Mouse (Mus musculus): ENCODE data around the gene Scrn3.

Gene Scrn3

DNA sequence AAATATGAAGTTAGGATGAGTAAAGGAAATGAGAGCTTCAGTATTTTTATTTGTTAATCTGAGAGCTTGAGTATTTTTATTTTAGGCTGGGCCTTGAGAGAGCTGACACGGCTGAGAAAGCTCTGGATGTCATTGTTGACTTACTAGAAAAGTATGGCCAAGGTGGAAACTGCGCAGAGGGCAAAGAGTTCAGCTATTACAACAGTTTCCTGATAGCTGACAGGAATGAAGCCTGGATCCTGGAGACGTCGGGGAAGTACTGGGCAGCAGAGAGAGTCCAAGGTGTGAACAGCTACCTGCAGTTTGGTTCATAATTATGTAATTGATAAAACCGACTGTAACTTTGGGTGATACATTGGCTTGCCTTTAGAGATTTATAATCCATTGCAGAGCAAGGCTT, 6.8 kb downstream of the Scrn3 start:
- DNase-seq, result no peak

DNA sequence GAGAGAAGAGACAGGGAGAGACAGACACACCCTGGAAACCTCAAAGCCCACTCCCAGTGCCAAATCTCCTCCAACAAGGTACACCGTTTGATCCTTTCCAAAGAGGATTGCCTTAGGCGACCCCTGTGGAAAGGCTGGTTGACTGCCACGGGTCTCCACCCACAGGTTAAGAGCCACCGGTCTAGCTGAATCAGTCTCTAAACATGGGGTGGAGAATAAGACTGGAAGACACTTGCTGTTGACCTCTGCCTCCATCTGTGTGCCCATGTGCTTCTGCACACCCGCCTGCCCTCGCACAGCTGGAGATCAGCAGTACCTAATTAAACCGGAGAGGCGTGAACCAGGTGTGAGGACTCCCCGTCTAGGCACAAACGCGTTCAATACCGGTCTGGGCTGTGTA, 10.6 kb downstream of the Scrn3 start:
- no peak for DNase-seq

DNA sequence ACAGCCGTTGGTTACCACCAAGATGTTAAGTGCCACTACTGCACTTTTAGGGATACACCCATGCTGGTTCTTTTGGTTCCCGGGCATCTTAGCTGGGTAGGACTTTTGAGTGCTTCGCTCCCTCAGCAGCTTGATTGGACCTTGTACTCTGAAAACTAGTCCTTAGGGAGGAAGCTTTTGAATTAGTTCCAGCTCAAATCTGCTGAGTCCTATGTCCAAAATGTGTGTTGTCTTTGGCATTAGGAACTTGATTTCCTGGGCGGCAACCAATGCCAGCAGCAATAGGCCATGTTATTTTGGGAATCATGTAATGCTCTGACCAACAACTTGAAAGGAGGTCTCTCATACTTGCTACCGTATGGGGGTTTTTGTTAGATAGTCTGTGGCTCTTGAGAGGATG, 13.5 kb downstream of the Scrn3 start:
- peak; percentile 88 for DNase-seq

DNA sequence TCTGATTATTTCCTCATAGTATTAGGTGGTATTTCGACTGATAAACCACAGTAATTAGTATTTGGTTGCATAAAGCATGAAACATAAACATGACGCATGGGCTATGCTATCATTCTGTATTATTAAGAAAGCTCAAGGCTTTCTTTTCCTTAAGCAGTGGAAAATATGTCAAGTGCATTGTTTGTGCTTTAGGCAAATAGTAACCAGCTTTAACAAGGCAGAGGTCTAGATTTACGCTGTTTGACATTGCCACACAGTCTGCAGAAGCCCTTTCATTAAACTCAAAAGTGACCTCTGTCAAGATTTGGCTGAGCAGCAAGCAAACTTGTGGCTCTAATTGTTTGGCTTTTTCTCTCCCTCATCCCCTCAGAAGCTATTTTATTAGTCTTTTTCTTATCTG, 23.5 kb downstream of the Scrn3 start:
- DNase-seq, result no peak

DNA sequence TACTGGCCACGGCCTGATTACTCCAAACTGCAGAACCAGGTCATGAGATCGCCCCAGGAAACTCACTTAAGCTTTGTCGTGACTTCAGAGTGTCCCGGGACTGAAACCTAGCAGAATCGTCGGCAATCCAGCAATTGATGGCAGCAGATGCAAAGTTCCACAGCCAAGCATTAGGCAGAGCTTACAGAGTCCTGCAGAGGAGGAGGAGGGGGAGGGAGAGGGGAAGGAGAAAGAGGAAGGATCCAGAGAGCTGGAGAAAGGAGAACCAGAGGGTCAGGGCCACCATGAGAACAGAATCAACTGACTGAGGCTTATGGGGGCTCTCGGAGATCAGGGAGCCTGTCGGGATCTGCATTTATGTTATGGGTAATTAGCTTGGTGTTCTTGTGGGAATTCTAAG, 26.0 kb downstream of the Scrn3 start:
- no peak for DNase-seq

GRCm38 (mm10) chr2:73343701-73344100, 31.3 kb downstream of the Scrn3 start:
- DNase-seq, result no peak

DNA sequence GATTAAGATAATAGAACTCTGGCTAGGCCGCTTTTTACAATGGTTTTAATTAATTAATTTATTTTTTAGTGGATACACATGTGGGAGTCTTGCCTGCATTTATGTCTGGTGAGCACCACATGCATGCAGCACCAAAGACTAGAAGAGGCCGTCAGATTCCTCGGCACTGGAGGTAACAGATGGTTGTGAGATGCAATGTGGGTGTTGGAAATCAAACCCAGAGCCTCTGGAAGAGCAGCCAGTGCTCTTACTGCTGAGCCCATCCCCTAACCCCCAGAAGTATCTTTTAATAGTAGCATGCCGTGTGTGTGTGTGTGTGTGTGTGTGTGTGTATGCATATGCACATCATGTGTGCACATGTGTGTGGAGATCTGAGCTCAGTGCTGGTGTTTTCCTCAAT, 32.8 kb downstream of the Scrn3 start:
- no peak for DNase-seq

DNA sequence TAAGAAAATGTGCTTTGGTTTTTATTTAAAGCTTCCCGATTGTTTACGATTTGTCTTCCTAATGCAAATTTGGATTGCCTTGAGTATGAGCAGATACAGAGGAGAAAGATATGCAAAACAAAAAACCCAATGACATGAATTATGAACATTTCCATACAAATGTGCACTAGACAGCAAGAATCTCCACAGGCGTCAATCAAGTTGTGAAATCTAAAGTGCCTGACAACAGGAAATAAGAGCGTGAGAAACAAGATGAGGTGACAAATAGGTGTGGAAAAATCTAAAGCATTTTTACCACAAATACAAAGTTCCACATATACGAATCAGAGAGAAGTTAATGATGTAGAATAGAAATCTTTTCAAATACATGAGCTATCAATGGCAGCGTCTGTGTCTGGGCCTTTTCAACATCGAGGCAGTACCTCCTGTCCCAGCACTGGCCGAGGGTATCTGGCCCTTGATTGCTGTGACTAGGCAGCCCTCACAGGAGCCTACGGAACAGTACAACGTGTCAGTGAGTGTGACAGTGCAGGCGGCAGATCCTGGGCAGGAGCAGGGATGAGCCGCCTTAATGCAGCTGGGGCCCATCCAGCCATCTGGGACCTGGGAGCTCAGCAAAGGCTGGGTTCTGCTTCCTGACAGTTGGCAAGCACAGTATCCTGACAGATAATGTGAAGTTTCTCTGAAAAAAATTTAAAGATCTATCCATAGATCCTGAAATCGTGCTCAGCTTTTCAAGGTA, 34.1 kb downstream of the Scrn3 start:
- DNase-seq, result no peak

GRCm38 (mm10) chr2:73347136-73347535, 34.7 kb downstream of the Scrn3 start:
- no peak for DNase-seq

DNA sequence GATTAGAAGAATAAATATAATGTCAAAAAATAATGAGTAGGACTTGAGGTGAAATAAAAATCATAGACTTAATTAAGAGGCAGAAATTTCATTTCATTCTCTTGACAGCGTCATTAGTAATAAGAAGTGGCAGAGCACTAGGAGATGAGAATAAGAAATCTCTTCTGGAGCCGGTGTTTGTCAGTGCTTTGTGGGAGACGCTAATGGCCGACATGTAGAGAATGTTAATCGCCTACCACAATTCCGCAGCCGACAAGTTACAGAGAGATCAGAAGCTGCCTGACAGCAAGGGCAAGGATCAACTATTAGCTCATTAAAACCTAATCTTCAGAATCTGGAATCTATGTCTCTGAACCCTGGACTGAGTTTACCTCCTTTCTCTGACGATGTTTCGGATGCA, 35.4 kb downstream of the Scrn3 start:
- DNase-seq, result no peak

DNA sequence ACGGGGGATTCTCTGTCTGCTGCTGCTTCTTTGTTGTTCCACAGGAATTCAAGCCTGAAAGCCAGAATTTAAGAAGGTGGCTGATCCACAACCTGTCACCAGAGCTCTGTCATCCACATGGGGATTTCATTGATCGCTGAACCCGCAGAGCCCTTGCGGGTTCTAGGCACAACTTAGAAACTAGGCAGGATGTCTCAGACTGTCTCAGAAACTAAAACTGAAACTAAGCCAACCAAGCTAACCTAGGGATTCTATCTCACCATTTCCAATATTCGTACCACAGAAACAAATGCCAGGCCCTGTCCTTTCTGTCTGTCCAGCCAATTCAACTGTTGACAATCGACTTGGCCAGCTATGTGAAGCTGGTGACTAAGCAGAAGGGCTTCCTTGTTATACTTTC, 35.8 kb downstream of the Scrn3 start:
- no peak for DNase-seq

- DNase-seq, result peak; percentile 6
Measured at GRCm38 (mm10) chr2:73351496-73351895, 39.1 kb downstream of the Scrn3 start.

DNA sequence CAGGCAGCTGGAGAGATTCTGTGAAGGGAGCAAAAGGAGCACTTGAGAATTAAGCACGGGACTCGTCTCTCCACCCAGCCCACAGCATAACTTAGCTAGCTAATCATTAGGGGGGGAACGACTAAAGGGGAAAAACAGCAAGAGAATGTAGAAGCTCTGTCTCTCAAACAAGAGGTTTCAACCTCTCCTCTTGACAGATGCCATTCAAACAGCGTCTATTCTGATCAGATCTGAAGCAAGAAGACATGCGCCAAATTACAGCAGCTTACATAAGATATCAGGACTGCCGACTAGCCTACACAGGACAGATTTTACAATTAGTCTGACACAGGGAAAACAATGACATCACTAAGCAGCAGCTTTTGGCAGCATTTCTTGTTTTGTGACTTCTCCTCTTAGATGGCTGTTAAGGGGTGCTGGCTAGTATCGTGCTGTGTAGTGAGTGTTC, 39.5 kb downstream of the Scrn3 start:
- DNase-seq, result peak; percentile 26

GRCm38 (mm10) chr2:73357004-73357403, 44.6 kb downstream of the Scrn3 start:
- no peak for DNase-seq

DNA sequence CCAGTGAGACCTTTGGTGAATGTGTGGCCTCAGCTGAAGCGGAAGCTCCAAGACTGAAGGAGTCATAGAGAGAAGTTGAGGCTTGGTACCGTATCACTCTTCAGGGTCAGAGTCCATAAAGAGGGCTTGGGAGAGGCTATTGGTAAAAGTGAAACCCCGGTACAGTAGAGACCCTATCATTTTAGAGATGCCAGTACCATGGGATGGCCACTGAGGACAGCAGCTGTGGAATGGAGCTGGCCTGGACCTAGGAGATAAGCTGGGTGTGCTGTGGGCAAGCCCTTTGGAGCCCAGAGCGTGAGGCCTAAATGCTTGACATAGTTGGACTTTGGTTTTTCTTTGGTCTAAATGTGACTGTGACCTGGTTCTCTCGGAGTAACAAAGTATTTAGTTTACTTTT, 47.5 kb downstream of the Scrn3 start:
- DNase-seq, result peak; percentile 53

GRCm38 (mm10) chr2:73360536-73360935, 48.1 kb downstream of the Scrn3 start:
- DNase-seq, result no peak

DNA sequence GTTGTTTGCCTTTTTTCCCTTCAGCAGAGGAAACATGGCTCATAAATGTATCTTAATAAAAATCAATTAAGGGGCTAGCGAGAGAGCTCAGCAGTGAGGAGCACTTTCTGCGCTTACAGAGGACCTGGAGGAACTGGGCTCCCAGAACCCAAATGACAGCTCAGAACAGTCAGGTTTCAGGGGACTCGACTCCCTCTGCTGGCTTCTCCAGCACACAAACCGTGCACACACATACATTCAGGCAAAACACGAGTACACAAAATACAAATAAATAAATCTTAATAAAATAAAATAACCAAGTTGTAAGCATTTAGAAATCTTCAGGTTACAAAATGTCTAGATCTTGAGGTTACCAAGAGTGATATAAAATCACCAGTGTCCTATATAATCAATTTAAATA, 51.0 kb downstream of the Scrn3 start:
- DNase-seq, result no peak

DNA sequence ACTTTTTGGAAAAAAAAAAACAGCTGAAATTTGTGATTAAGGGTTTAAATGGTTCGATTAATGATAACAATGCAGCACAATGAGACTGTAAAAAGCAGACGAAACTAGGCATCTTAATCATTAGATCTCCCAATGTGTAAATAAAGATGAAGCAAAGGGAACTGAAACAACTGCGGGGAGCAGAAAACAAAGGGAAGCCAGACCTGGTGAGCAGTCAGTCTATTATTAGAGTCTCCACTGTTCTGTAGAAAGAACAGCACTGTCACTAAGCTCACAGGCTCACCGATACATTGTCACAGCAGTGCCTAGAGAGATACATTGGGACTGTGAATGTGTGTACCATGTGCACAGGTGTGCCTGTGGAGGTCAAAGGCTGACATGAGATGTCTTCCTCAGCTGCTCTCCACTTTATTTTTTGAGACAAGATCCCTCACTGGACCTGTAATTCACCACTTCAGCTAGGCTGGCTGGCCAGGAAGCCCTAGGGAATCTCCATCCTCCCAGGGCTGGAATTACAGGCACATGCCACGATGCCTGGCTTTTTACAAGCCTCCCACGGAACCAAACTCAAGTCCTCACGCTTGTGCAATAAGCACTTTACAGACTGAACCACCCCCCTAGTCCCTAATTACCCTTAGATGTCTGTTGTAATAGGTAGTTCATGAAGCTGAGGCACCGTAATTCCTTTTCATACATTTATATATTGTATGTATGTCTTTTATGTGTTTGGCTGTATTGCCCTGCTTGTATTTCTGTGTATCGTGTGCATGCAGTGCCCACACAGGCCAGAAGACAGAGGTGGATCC, 59.3 kb downstream of the Scrn3 start:
- no peak for DNase-seq

DNA sequence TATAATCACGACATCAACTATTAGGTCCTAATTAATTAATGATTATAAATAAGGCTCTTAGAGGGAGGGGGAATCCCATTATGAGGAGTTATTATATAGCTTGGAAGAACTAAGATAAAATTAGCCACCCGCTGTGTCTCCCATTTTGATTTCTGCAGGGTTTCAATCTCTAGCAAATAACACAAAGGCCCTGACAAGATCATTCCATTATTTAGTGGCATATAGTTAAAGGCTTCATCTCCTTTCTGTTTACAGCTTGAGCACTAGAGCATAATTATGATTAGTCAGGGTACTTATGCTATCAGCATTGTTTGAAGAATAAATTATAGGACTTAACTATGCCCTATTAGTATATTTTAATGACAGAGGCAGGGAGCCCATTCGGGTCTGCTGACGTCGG, 65.9 kb downstream of the Scrn3 start:
- no peak for DNase-seq

GRCm38 (mm10) chr2:73379656-73380055, 67.3 kb downstream of the Scrn3 start:
- DNase-seq, result no peak

DNA sequence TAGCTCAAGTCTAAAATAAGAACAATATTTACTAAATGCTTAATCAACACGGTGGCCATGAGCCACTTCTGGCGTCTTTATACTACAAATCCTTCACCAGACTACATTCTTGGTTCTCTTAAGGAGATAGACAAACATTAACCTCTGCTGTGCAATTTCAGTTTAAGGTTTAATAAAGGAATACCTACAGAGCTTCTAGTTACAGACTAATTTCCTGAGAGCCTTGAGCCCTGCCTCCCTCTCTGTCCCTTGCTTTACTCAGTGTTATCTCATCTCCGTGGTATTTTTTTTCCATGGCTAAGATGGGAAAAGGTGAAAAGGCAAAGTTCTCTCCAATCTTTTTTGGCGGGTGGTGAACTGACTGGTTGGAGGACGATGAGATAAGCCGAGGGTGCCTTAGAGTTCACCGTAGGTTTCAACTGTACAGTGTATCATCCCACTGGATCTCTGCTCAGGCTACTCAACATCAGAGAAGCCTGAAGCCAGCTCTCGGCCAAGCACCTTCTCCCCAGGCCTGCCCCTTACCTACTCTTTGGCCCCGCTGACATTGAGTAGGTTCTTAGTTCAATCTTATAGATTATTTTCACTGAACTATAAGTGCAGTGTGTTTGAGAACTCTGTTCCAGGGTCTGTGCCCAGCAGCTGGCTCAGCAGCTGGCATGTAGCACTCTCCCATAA, 68.0 kb downstream of the Scrn3 start:
- DNase-seq, result peak; percentile 36

DNA sequence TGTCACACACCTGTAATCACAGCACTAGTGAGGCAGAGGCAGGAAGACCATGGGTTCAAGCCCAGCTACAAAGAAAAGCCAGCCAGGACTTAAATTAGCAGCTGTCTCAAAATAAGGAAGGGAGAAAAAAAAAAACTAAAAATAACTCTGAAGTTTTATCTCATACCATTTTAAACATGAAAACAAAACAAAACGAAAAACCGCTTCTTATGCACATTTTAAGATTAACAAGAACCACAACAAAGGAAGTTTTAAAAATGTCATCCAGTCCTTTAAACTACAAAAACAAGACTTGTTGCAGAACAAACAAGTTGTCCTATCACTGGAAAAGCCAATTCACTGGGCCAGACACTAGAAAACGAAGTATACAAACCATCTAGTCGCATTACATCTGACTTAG, 72.8 kb downstream of the Scrn3 start:
- no peak for DNase-seq

DNA sequence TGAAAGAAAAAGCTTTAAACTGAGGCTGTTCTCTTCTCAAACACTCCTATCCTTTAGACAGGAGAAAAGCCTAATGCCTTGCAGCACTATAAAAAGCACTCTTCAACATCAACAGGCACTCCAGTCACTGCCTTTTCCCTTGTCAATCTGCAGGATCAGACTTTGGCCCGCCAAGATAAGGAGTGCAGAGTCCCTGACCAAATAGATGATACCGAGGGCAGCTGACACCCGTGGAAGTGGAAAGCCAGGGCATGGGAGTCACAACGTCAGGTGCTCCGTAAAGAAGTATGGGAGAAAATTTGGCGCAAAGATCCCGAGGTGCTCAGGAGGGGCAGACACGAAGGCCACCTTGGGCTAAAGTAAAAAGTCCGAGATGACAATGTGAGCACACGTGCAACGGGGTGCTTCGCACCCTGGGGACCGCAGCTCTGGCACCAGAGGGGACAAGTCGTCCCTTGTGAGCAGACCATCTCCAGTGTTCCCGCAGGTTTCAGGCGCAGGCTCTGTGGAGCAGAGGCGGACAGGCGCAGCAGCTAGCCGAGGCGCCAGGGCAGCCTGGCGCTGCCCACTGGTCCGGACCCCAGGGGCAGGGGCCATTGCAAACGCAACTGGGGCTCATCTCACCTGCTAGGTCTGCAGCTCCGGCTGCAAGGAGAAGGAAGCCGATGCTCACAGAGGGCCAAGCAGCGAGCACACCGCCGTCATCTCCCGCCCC, 73.4 kb downstream of the Scrn3 start:
- DNase-seq, result peak; percentile 21
